Mouse (Mus musculus) MEL (cell line): ENCODE results near the gene Cmtm6. TPM values are rescaled to one million over a fixed set of nuclear protein-coding genes. Genes with fewer than 3 reads are reported as not detected.

ENCODE experiments used
- DNase-seq: peaks from one replicate; pipeline ENCODE4 v3.0.0; 2011; ENCODE audit warnings: low read depth, low spot score
- H3K27ac ChIP-seq: 2 replicates; pipeline ENCODE4 v1.5.1; 2012; ENCODE audit warnings: low read depth, mild to moderate bottlenecking, control low read depth, low read length, moderate library complexity; ENCODE audit not compliant: control insufficient read depth
- H3K27me3 ChIP-seq, 2 experiments: fragments of 150-350 bp in 1 of 2; sonication (generic) in 1 of 2; 2 replicates each; pipeline ENCODE4 v1.6.1; 2012; ENCODE audit warnings: low read length in 2 of 2, mild to moderate bottlenecking in 2 of 2, improper control_type of control experiment in 1 of 2, moderate library complexity in 1 of 2; ENCODE audit not compliant: insufficient read depth in 2 of 2, control insufficient read depth in 1 of 2
- H3K36me3 ChIP-seq, 2 experiments: 2 replicates each; pipeline ENCODE4 v1.6.1; 2012 to 2014; ENCODE audit warnings: low read length in 2 of 2, improper control_type of control experiment in 1 of 2, inconsistent platforms in 1 of 2, mild to moderate bottlenecking in 1 of 2; ENCODE audit not compliant: insufficient read depth in 2 of 2, control insufficient read depth in 1 of 2
- H3K4me1 ChIP-seq, 2 experiments: fragments of 150-350 bp in 1 of 2; sonication (generic) in 1 of 2; 2 replicates each; pipeline ENCODE4 v1.6.1; 2012; ENCODE audit warnings: low read length in 2 of 2, improper control_type of control experiment in 1 of 2, mild to moderate bottlenecking in 1 of 2; ENCODE audit not compliant: insufficient read depth in 2 of 2, control insufficient read depth in 1 of 2
- H3K4me3 ChIP-seq, 2 experiments: fragments of 150-350 bp in 1 of 2; sonication (generic) in 1 of 2; 2 replicates each; pipeline ENCODE4 v1.5.1; 2012; ENCODE audit warnings: low read depth in 2 of 2, low read length in 2 of 2, mild to moderate bottlenecking in 2 of 2, moderate library complexity in 2 of 2, control low read depth in 1 of 2, improper control_type of control experiment in 1 of 2; ENCODE audit not compliant: control insufficient read depth in 1 of 2, insufficient read depth in 1 of 2
- H3K79me2 ChIP-seq: 2 replicates; pipeline ENCODE4 v1.6.1; 2012; ENCODE audit warnings: mild to moderate bottlenecking, low read length, moderate library complexity; ENCODE audit not compliant: control insufficient read depth, poor library complexity, insufficient read depth
- H3K9ac ChIP-seq: 2 replicates; pipeline ENCODE4 v1.6.1; 2012; ENCODE audit warnings: low read depth, mild to moderate bottlenecking, control low read depth, low read length, moderate library complexity; ENCODE audit not compliant: control insufficient read depth, poor library complexity, severe bottlenecking
- H3K9me3 ChIP-seq: fragments of 150-350 bp; sonication (generic); replicated peaks from 2 replicates; pipeline ENCODE4 v1.6.1; 2012; ENCODE audit warnings: mild to moderate bottlenecking, low read length, improper control_type of control experiment, moderate library complexity; ENCODE audit not compliant: insufficient read depth
- BHLHE40 ChIP-seq: IDR thresholded peaks from 2 replicates; pipeline ENCODE4 v1.6.1; 2012; ENCODE audit warnings: low read depth, mild to moderate bottlenecking, inconsistent platforms, low read length, improper control_type of control experiment, borderline replicate concordance
- ELF1 ChIP-seq: IDR thresholded peaks from 2 replicates; pipeline ENCODE4 v1.6.1; 2014; ENCODE audit warnings: low read depth, mild to moderate bottlenecking, inconsistent platforms, low read length, improper control_type of control experiment, moderate library complexity
- EP300 ChIP-seq, 2 experiments: IDR thresholded peaks; 2 replicates each; pipeline ENCODE4 v1.6.1; 2011; ENCODE audit warnings: improper control_type of control experiment in 2 of 2, low read length in 2 of 2, low read depth in 1 of 2, mild to moderate bottlenecking in 1 of 2
- ETS1 ChIP-seq: IDR thresholded peaks from 2 replicates; pipeline ENCODE4 v1.6.1; 2012; ENCODE audit warnings: low read depth, mild to moderate bottlenecking, inconsistent platforms, low read length, improper control_type of control experiment, moderate library complexity
- GATA1 ChIP-seq: IDR thresholded peaks from 2 replicates; pipeline ENCODE4 v1.6.1; 2011; ENCODE audit warnings: low read depth, low read length, improper control_type of control experiment
- HCFC1 ChIP-seq: IDR thresholded peaks from 2 replicates; pipeline ENCODE4 v1.6.1; 2012; ENCODE audit warnings: low read depth, mild to moderate bottlenecking, inconsistent platforms, low read length, improper control_type of control experiment, moderate library complexity
- KAT2A ChIP-seq: conservative IDR thresholded peaks from 2 replicates; pipeline ENCODE4 v1.6.1; 2012; ENCODE audit warnings: low read depth, low read length, improper control_type of control experiment, inconsistent platforms
- MAFK ChIP-seq: IDR thresholded peaks from 2 replicates; pipeline ENCODE4 v1.6.1; 2011; ENCODE audit warnings: low read depth, mild to moderate bottlenecking, low read length, improper control_type of control experiment, borderline replicate concordance
- MAX ChIP-seq: IDR thresholded peaks from 2 replicates; pipeline ENCODE4 v1.6.1; 2011; ENCODE audit warnings: low read length, improper control_type of control experiment
- MAZ ChIP-seq: IDR thresholded peaks from 2 replicates; pipeline ENCODE4 v1.6.1; 2012; ENCODE audit warnings: low read depth, mild to moderate bottlenecking, inconsistent platforms, low read length, improper control_type of control experiment
- MEF2A ChIP-seq: IDR thresholded peaks from 2 replicates; pipeline ENCODE4 v1.6.1; 2014; ENCODE audit warnings: low read depth, mild to moderate bottlenecking, inconsistent platforms, low read length, improper control_type of control experiment; ENCODE audit not compliant: poor library complexity, insufficient replicate concordance, severe bottlenecking; ENCODE audit errors: extremely low read depth
- MYB ChIP-seq: IDR thresholded peaks from 2 replicates; pipeline ENCODE4 v1.6.1; 2011; ENCODE audit warnings: mild to moderate bottlenecking, low read depth, low read length, improper control_type of control experiment
- MYC ChIP-seq: IDR thresholded peaks from 2 replicates; pipeline ENCODE4 v1.6.1; 2011; ENCODE audit warnings: low read depth, mild to moderate bottlenecking, low read length, improper control_type of control experiment, moderate library complexity
- NELFE ChIP-seq: IDR thresholded peaks from 2 replicates; pipeline ENCODE4 v1.6.1; 2011; ENCODE audit warnings: low read depth, low read length, improper control_type of control experiment
- POLR2A ChIP-seq, 2 experiments: IDR thresholded peaks; 2 replicates each; pipeline ENCODE4 v1.6.1; 2011 to 2012; ENCODE audit warnings: low read length in 2 of 2, mild to moderate bottlenecking in 2 of 2, control low read depth in 1 of 2, improper control_type of control experiment in 1 of 2, low read depth in 1 of 2, moderate library complexity in 1 of 2; ENCODE audit not compliant: control insufficient read depth in 1 of 2, insufficient read depth in 1 of 2, poor library complexity in 1 of 2
- POLR2AphosphoS5 ChIP-seq: IDR thresholded peaks from 2 replicates; pipeline ENCODE4 v1.6.1; 2012; ENCODE audit warnings: low read depth, borderline replicate concordance, mild to moderate bottlenecking, inconsistent platforms, low read length, moderate library complexity, mixed read lengths
- RAD21 ChIP-seq: IDR thresholded peaks from 2 replicates; pipeline ENCODE4 v1.6.1; 2011; ENCODE audit warnings: mild to moderate bottlenecking, low read depth, low read length, improper control_type of control experiment
- SIN3A ChIP-seq: IDR thresholded peaks from 2 replicates; pipeline ENCODE4 v1.6.1; 2012; ENCODE audit warnings: low read length, improper control_type of control experiment, inconsistent platforms
- TAL1 ChIP-seq: IDR thresholded peaks from 2 replicates; pipeline ENCODE4 v1.6.1; 2012; ENCODE audit warnings: mild to moderate bottlenecking, inconsistent platforms, low read length, moderate library complexity, mixed read lengths
- TBP ChIP-seq: IDR thresholded peaks from 2 replicates; pipeline ENCODE4 v1.8.0; 2011; ENCODE audit warnings: low read depth, low read length, improper control_type of control experiment
- TCF12 ChIP-seq: IDR thresholded peaks from 2 replicates; pipeline ENCODE4 v1.6.1; 2014; ENCODE audit warnings: low read depth, mild to moderate bottlenecking, inconsistent platforms, low read length, improper control_type of control experiment, moderate library complexity
- ZC3H11A ChIP-seq: IDR thresholded peaks from 2 replicates; pipeline ENCODE4 v1.6.1; 2012; ENCODE audit warnings: low read depth, mild to moderate bottlenecking, inconsistent platforms, low read length, improper control_type of control experiment
- ZMIZ1 ChIP-seq: IDR thresholded peaks from 2 replicates; pipeline ENCODE4 v1.6.1; 2012; ENCODE audit warnings: low read depth, mild to moderate bottlenecking, inconsistent platforms, low read length, improper control_type of control experiment, moderate library complexity
- polyA plus RNA-seq, 2 experiments: library from polyadenylated mRNA; stranded (reverse) in 1 of 2; unstranded in 1 of 2; fragments of >175 nt in 1 of 2; fragments of >200 nt in 1 of 2; gene quantifications; 2 replicates each; pipeline versions ENCODE4 v1.2.1 to v1.2.4; 2012; ENCODE audit warnings: low replicate concordance in 2 of 2, low read depth in 1 of 2; ENCODE audit not compliant: insufficient read length in 2 of 2, insufficient read depth in 1 of 2, missing spikeins in 1 of 2
- total RNA-seq: library from RNA; depleted of rRNA; stranded (reverse); fragments of 300-350 nt; gene quantifications from 2 replicates; pipeline ENCODE4 v1.2.3, GENCODE M21; 2012; rRNA removed

Cmtm6 gene
- total and polyA plus RNA-seq, 3 experiments, result 17.6 to 21.7 TPM; not detected in 1

DNA sequence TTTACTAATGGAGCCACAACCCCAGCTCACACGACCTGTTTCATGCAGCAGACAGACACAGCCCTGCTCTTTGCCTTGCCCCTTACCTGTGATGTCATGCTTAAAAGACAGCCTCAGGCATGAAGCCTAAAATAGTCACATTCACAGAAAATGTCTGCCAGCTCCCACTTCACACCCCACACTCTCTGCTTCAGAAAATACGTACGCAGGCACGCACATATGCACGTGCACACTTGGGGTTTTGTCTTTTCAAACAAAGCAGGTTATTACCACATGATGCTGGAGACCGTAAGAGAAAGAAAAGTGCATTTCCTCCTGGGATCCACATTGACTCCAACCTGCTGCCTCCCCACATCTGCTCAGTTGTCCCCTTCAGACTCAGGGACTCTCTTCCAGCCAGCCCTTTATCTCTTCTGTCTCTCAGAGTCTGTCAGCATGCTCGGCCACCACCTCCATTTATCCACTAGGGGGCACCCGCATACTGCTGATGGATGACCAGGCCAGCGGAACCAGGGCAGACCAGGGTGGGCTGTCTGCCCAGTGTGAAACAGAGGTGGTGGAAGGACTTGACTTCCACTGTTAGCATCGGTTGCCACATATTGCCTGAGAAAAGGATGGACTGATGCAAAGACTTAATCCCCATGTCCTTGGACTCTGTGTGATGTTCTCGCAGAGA lies 66.6 kb downstream of the Cmtm6 start (continued):
- TF ChIP-seq EP300 (IDR thresholded peaks at IDR 0.05; ENCODE audit: low read depth in 1 of 2, low read length in 2 of 2) (no peak), BHLHE40 (no peak), MAZ (no peak), RAD21 (peak; percentile 89), ZC3H11A (peak; percentile 71), POLR2AphosphoS5 (no peak), MAFK (no peak), HCFC1 (no peak), ETS1 (no peak), NELFE (no peak), ELF1 (no peak)

DNA sequence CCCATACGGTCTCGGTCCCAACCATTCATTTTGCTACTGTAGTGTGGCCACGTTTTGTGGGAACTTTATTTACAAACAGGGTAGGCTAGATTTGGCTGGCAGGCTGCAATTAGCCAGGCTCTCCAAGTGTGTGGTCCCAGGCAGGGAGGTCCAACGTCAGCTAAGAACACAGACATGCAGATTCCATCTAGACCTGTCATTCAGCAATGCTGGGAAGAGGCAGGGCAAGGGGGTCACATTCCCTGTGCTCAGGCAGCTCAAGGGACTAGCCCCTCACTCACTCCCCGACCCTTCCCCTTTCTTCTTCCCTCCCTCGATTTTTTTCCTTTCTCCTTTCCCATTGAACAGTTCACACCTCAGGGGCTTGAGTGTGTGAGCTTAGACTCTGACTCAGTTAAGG lies 67.9 kb downstream of the Cmtm6 start:
- Histone ChIP-seq H3K79me2 (no peaks in the 10 kb centered on the region), H3K36me3 (no peaks in the 10 kb centered on the region), H3K9ac (no peak overlapping the region), H3K4me1 (no peaks in the 10 kb centered on the region), H3K4me3 (no peak overlapping the region), H3K27me3 (no peaks in the 10 kb centered on the region), H3K9me3 (no peaks in the 10 kb centered on the region), H3K27ac (no peak overlapping the region)
- TF ChIP-seq ZMIZ1 (no peak), MEF2A (no peak), POLR2AphosphoS5 (no peak), MAX (no peak), POLR2A (IDR thresholded peaks at IDR 0.05; ENCODE audit: control insufficient read depth in 1 of 2, insufficient read depth in 1 of 2, low read depth in 1 of 2, low read length in 2 of 2, poor library complexity in 1 of 2) (no peak), TBP (no peak), SIN3A (no peak), MYB (no peak), GATA1 (no peak), TAL1 (no peak), ELF1 (no peak), KAT2A (no peak), EP300 (IDR thresholded peaks at IDR 0.05; ENCODE audit: low read depth in 1 of 2, low read length in 2 of 2) (no peak), TCF12 (no peak), MAFK (no peak), MYC (no peak)
- no peak for DNase-seq

Other genes starting within 250 kb of the Cmtm6 start
- gene Ccr4, start 226.2 kb upstream of the Cmtm6 start, total RNA-seq, result not detected in 2 replicates
- gene Ccr4, start 226.2 kb upstream of the Cmtm6 start, polyA plus RNA-seq, result under 1 TPM in 1 of 2 experiments, not detected in 1; 0.15 TPM
- not detected in 2 replicates for gene C130032M10Rik, start 215.4 kb upstream of the Cmtm6 start, total RNA-seq
- not detected for gene C130032M10Rik, start 215.4 kb upstream of the Cmtm6 start, polyA plus RNA-seq
- not detected in 2 replicates for gene Trim71, start 166.7 kb upstream of the Cmtm6 start, total RNA-seq
- gene Trim71, start 166.7 kb upstream of the Cmtm6 start, polyA plus RNA-seq, result not detected
- 42.4 and 43.3 TPM in 2 replicates for gene Cnot10, start 90.9 kb upstream of the Cmtm6 start, total RNA-seq
- 100 to 1,000 TPM in 1 of 2 experiments, 10 to 100 TPM in 1; 46.9 to 143 TPM for gene Cnot10, start 90.9 kb upstream of the Cmtm6 start, polyA plus RNA-seq
- 35.2 TPM in 2 replicates for gene Dync1li1, start 42.3 kb upstream of the Cmtm6 start, total RNA-seq
- 10 to 100 TPM in 1 of 2 experiments, not detected in 1; 40.0 TPM for gene Dync1li1, start 42.3 kb upstream of the Cmtm6 start, polyA plus RNA-seq
- 290 and 352 TPM in 2 replicates for gene Cmtm7, start 50.7 kb downstream of the Cmtm6 start, total RNA-seq
- gene Cmtm7, start 50.7 kb downstream of the Cmtm6 start, polyA plus RNA-seq, result 100 to 1,000 TPM in 1 of 2 experiments, not detected in 1; 545 TPM
- gene Cmtm8, start 113.0 kb downstream of the Cmtm6 start, total RNA-seq, result 1.9 and 2.3 TPM in 2 replicates
- gene Cmtm8, start 113.0 kb downstream of the Cmtm6 start, polyA plus RNA-seq, result 1 to 10 TPM in 1 of 2 experiments, not detected in 1; 7.9 TPM
- gene Gpd1l, start 202.9 kb downstream of the Cmtm6 start, total RNA-seq, result not detected in 2 replicates
- gene Gpd1l, start 202.9 kb downstream of the Cmtm6 start, polyA plus RNA-seq, result not detected
- not detected in 2 replicates for gene Osbpl10, start 247.5 kb downstream of the Cmtm6 start, total RNA-seq
- gene Osbpl10, start 247.5 kb downstream of the Cmtm6 start, polyA plus RNA-seq, result not detected